Mouse (Mus musculus): ENCODE measurements at regions not wholly inside any gene's neighbourhood (a gene's known extent, or its start where the extent isn't known, plus 50 kb on each side); places are given as distances from the start of the nearest gene placed in this dataset.

DNA sequence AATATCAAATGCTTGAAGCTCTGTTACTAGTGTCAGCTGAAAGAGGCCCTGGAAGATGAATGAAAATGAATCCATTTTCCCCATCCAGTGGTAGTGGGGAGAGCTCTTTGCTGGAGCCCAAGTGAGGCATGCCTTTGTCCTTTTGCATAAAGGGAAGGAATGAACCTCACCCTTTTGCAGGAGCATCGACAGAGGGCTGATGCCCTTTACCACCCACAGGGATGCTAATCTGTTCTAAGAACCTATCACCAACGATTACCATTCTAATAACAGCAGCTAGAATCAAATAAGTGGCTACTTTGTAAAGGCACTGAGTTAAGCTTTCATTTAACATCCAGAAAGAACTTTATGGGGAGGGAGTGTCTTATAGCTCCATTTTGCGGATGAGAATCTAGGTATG, 184.9 kb upstream of the Nlrp1b start:
- WGBS, result 39% methylated on average over 3 of the region's 3 CpGs
- H3K9me3 ChIP-seq (replicated peaks), result no peaks in the 10 kb centered on the region
- H3K4me1 ChIP-seq, result peaks cover 19% of the 10 kb centered on the region
- 0 out of 2 replicates have a peak overlapping the region, but pooled peaks have one; percentile 28 for H3K27ac ChIP-seq (replicated peaks)
- DNase-seq (ENCODE audit: low spot score), result no peak
- H3K27me3 ChIP-seq (ENCODE audit: low read depth, poor library complexity, severe bottlenecking), result no peaks in the 10 kb centered on the region
- no peak overlapping the region for H3K4me3 ChIP-seq
- no peaks in the 10 kb centered on the region for H3K36me3 ChIP-seq

DNA sequence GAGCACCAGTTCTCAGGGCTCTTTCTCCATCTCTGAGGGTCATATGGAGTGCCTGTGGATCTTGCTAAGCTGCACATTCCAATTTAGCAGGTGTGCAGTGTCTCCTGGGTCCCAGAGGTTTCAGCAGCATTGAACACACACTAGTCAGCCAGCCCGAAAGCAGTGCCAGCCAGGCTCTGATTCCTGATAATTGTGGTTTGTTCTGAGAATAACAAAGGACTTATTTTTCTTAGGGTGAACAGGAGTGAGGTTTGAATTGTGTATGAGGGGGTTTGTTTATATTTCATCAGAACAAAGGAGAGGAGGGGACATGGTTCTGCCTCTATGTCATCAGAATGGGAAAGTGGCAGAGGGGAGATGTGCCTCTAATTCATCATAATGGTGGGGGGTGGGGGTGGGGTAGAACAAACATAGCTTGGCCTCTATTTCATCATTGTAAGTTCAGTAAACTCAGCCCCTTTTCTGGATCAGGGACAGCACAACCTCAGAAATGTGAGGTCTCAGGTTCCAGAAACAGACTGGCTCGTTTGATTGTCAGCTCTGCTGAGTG, 191.8 kb upstream of the Nlrp1b start:
- 71% methylated on average over 2 of the region's 2 CpGs for WGBS
- DNase-seq (ENCODE audit: low spot score), result no peak
- H3K27me3 ChIP-seq (ENCODE audit: low read depth, poor library complexity, severe bottlenecking), result no peaks in the 10 kb centered on the region
- no peaks in the 10 kb centered on the region; the same call in 1 of the 2 replicates for H3K9me3 ChIP-seq (replicated peaks)
- H3K4me1 ChIP-seq, result 0 out of 2 replicates have a peak, but pooled peaks cover 3% of the 10 kb centered on the region
- H3K36me3 ChIP-seq, result no peaks in the 10 kb centered on the region
- H3K27ac ChIP-seq (replicated peaks), result no peak overlapping the region
- H3K4me3 ChIP-seq, result no peak overlapping the region

- no peaks in the 10 kb centered on the region for H3K27me3 ChIP-seq (ENCODE audit: low read depth, poor library complexity, severe bottlenecking)
- H3K4me3 ChIP-seq, result no peak overlapping the region
- no peak for DNase-seq (ENCODE audit: low spot score)
- WGBS, result 85% methylated on average over 3 of the region's 3 CpGs
- no peak overlapping the region for H3K27ac ChIP-seq (replicated peaks)
- 0 out of 2 replicates have a peak, but pooled peaks cover 3% of the 10 kb centered on the region for H3K4me1 ChIP-seq
- no peaks in the 10 kb centered on the region; the same call in 1 of the 2 replicates for H3K9me3 ChIP-seq (replicated peaks)
- H3K36me3 ChIP-seq, result no peaks in the 10 kb centered on the region
Observed at GRCm38 (mm10) chr11:71423242-71423641, 192.7 kb upstream of the Nlrp1b start.

- WGBS, result 79% methylated on average over 5 of the region's 5 CpGs
- no peaks in the 10 kb centered on the region for H3K27me3 ChIP-seq (ENCODE audit: low read depth, poor library complexity, severe bottlenecking)
- H3K9me3 ChIP-seq (replicated peaks), result no peaks in the 10 kb centered on the region; the same call in 1 of the 2 replicates
- no peak overlapping the region for H3K4me3 ChIP-seq
- no peaks in the 10 kb centered on the region for H3K36me3 ChIP-seq
- 0 out of 2 replicates have a peak overlapping the region, but pooled peaks have one; percentile 42 for H3K27ac ChIP-seq (replicated peaks)
- 0 out of 2 replicates have a peak, but pooled peaks cover 3% of the 10 kb centered on the region for H3K4me1 ChIP-seq
- DNase-seq (ENCODE audit: low spot score), result no peak
Observed at GRCm38 (mm10) chr11:71424879-71425278, 194.3 kb upstream of the Nlrp1b start.

DNA sequence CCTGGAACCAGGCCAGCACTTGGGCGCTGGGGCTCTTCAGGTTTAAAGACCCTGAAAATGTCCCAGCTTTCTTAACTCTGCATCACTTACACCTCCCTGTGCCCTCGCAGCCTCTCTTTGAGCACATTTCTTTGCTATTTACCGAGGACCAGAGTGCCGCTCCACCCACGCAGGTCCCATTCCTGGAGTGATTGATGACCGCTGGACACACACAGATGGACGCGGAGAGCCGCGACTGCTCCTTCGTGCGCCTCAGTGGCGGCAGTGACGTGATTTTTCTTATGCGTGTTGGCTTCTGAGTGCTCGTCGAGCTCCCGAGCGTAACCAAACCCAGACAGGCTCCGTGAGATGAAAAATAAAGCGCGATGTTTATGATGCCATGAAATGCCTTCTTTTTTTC, 199.2 kb upstream of the Nlrp1b start:
- no peaks in the 10 kb centered on the region for H3K36me3 ChIP-seq
- H3K27me3 ChIP-seq (ENCODE audit: low read depth, poor library complexity, severe bottlenecking), result no peaks in the 10 kb centered on the region
- H3K27ac ChIP-seq (replicated peaks), result no peak overlapping the region
- no peaks in the 10 kb centered on the region; the same call in 1 of the 2 replicates for H3K9me3 ChIP-seq (replicated peaks)
- WGBS, result 94% methylated on average over 22 of the region's 22 CpGs
- H3K4me1 ChIP-seq, result peaks cover 10% of the 10 kb centered on the region
- DNase-seq (ENCODE audit: low spot score), result no peak
- no peak overlapping the region for H3K4me3 ChIP-seq

DNA sequence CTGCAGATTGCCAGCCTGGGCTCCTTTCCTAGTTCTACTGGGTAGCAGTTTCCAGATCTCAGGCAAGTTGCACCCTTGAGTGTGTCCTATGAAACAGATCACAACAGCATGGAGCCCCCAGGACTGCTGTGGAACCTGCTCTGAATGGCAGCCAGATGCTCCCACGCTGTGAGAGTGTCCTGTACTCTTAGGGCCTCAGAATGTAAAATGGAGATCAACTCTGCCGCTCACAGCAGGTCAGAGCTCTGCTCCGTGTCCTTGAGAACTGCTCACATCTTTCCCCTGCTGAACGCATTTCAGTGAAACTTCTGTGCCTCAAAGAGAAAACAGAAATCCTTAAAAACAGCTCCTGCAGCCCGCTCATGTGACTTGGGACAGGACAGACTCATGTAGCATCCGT, 203.7 kb upstream of the Nlrp1b start:
- H3K4me3 ChIP-seq, result no peak overlapping the region
- peaks cover 23% of the 10 kb centered on the region for H3K4me1 ChIP-seq
- H3K9me3 ChIP-seq (replicated peaks), result no peaks in the 10 kb centered on the region
- 49% methylated on average over 6 of the region's 6 CpGs for WGBS
- DNase-seq (ENCODE audit: low spot score), result no peak
- peaks cover 5% of the 10 kb centered on the region; the same call in 1 of the 2 replicates for H3K27me3 ChIP-seq (ENCODE audit: low read depth, poor library complexity, severe bottlenecking)
- peak overlapping the region; percentile 52 for H3K27ac ChIP-seq (replicated peaks)
- H3K36me3 ChIP-seq, result no peaks in the 10 kb centered on the region

- 85% methylated on average over 5 of the region's 5 CpGs for WGBS
- peaks cover 6% of the 10 kb centered on the region; the same call in 1 of the 2 replicates for H3K27me3 ChIP-seq (ENCODE audit: low read depth, poor library complexity, severe bottlenecking)
- no peak for DNase-seq (ENCODE audit: low spot score)
- H3K36me3 ChIP-seq, result no peaks in the 10 kb centered on the region
- peaks cover 29% of the 10 kb centered on the region for H3K4me1 ChIP-seq
- H3K9me3 ChIP-seq (replicated peaks), result no peaks in the 10 kb centered on the region
- H3K27ac ChIP-seq (replicated peaks), result peak overlapping the region; percentile 38; the same call in 1 of the 2 replicates
- no peak overlapping the region for H3K4me3 ChIP-seq
Observed at GRCm38 (mm10) chr11:71434886-71435285, 204.4 kb upstream of the Nlrp1b start.

DNA sequence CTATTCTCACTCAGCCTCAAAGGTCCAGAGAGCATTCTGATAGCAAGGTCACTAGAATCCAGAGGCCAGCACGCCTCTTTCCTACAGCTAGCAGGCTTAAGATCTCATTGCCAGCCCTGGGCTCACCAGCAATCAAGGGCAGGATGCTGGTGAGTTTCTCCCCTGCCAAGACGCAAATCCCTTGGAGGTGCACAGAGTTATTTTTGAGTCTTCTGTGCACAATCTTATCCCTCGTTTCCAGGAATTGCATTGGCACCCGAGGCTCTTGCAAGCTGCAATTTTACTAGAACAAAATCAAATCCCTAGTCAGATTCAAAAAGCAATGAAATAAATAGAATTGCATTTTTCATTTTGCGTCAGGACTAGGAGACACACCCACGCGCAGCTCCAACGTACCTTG, 205.2 kb upstream of the Nlrp1b start:
- Histone ChIP-seq H3K27ac (replicated peaks) (no peak overlapping the region), H3K36me3 (no peaks in the 10 kb centered on the region), H3K4me3 (no peak overlapping the region), H3K27me3 (ENCODE audit: low read depth, poor library complexity, severe bottlenecking) (peaks cover 6% of the 10 kb centered on the region; the same call in 1 of the 2 replicates), H3K4me1 (peaks cover 37% of the 10 kb centered on the region), H3K9me3 (replicated peaks) (no peaks in the 10 kb centered on the region)
- 62% methylated on average over 8 of the region's 8 CpGs for WGBS
- DNase-seq (ENCODE audit: low spot score), result no peak

GRCm38 (mm10) chr11:71436335-71436734, 205.8 kb upstream of the Nlrp1b start:
- Histone ChIP-seq H3K4me1 (peaks cover 37% of the 10 kb centered on the region), H3K36me3 (no peaks in the 10 kb centered on the region), H3K27me3 (ENCODE audit: low read depth, poor library complexity, severe bottlenecking) (peaks cover 6% of the 10 kb centered on the region; the same call in 1 of the 2 replicates), H3K9me3 (replicated peaks) (no peaks in the 10 kb centered on the region), H3K4me3 (no peak overlapping the region), H3K27ac (replicated peaks) (0 out of 2 replicates have a peak overlapping the region, but pooled peaks have one; percentile 52)
- 63% methylated on average over 1 of the region's 1 CpGs for WGBS
- no peak for DNase-seq (ENCODE audit: low spot score)

- no peak for DNase-seq (ENCODE audit: low spot score)
- no peaks in the 10 kb centered on the region for H3K9me3 ChIP-seq (replicated peaks)
- no peak overlapping the region for H3K27ac ChIP-seq (replicated peaks)
- H3K36me3 ChIP-seq, result no peaks in the 10 kb centered on the region
- peaks cover 6% of the 10 kb centered on the region; the same call in 1 of the 2 replicates for H3K27me3 ChIP-seq (ENCODE audit: low read depth, poor library complexity, severe bottlenecking)
- no peak overlapping the region for H3K4me3 ChIP-seq
- H3K4me1 ChIP-seq, result peaks cover 37% of the 10 kb centered on the region
- WGBS, result 91% methylated on average over 2 of the region's 2 CpGs
Observed at GRCm38 (mm10) chr11:71436801-71437200, 206.3 kb upstream of the Nlrp1b start.

GRCm38 (mm10) chr11:71439871-71440270, 209.3 kb upstream of the Nlrp1b start:
- peak; percentile 44 for DNase-seq (ENCODE audit: low spot score)
- H3K36me3 ChIP-seq, result no peaks in the 10 kb centered on the region
- no peaks in the 10 kb centered on the region for H3K9me3 ChIP-seq (replicated peaks)
- H3K27me3 ChIP-seq (ENCODE audit: low read depth, poor library complexity, severe bottlenecking), result peaks cover 6% of the 10 kb centered on the region; the same call in 1 of the 2 replicates
- H3K27ac ChIP-seq (replicated peaks), result peak overlapping the region; percentile 75
- H3K4me3 ChIP-seq, result peak overlapping the region; percentile 44
- WGBS, result 6% methylated on average over 17 of the region's 17 CpGs
- peaks cover 26% of the 10 kb centered on the region for H3K4me1 ChIP-seq

DNA sequence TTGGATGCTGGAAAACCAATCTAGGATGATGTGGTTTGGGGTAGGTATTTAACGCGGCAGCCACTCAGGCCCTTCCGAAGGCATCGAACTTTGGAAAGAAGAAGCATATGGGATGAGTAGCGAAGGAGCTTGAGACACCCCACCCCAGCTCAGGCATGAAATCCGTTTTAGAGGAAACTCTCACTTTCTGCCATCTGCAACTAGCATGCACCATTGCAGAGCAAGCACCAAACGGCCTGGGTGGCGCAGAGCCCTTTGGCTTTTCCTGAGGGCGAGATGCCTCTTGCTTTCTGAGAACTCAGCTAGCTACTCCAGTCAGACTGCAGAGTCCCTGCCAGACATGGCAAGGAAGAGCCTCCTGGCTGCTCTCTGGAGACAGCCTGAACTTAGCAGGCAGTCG, 209.9 kb upstream of the Nlrp1b start:
- 62% methylated on average over 10 of the region's 10 CpGs for WGBS
- Histone ChIP-seq H3K27me3 (ENCODE audit: low read depth, poor library complexity, severe bottlenecking) (peaks cover 6% of the 10 kb centered on the region; the same call in 1 of the 2 replicates), H3K36me3 (no peaks in the 10 kb centered on the region), H3K4me3 (peak overlapping the region; percentile 44), H3K4me1 (peaks cover 22% of the 10 kb centered on the region), H3K9me3 (replicated peaks) (no peaks in the 10 kb centered on the region), H3K27ac (replicated peaks) (peak overlapping the region; percentile 75)
- no peak for DNase-seq (ENCODE audit: low spot score)

GRCm38 (mm10) chr11:71444056-71444455, 213.5 kb upstream of the Nlrp1b start:
- Histone ChIP-seq H3K4me3 (no peak overlapping the region), H3K27ac (replicated peaks) (no peak overlapping the region), H3K27me3 (ENCODE audit: low read depth, poor library complexity, severe bottlenecking) (peaks cover 3% of the 10 kb centered on the region; the same call in 1 of the 2 replicates), H3K4me1 (peaks cover 15% of the 10 kb centered on the region), H3K9me3 (replicated peaks) (no peaks in the 10 kb centered on the region), H3K36me3 (no peaks in the 10 kb centered on the region)
- 58% methylated on average over 6 of the region's 6 CpGs for WGBS
- no peak for DNase-seq (ENCODE audit: low spot score)
